Mouse (Mus musculus) ES-Bruce4 (cell line): Measurements from ENCODE around the gene Mknk1. TPM values are rescaled to one million over a fixed set of nuclear protein-coding genes. Genes with fewer than 3 reads are reported as not detected.

Experiments used
- H3K27ac ChIP-seq: 2 replicates; pipeline ENCODE4 v1.5.1; 2012; ENCODE audit warnings: low read length, inconsistent platforms; ENCODE audit not compliant: insufficient read depth
- H3K27me3 ChIP-seq: 2 replicates; pipeline ENCODE4 v1.6.1; 2012; ENCODE audit warnings: mild to moderate bottlenecking, low read length, inconsistent platforms; ENCODE audit not compliant: control insufficient read depth, poor library complexity, insufficient read depth, severe bottlenecking
- H3K36me3 ChIP-seq: 2 replicates; pipeline ENCODE4 v1.6.1; 2012; ENCODE audit warnings: inconsistent platforms, mild to moderate bottlenecking, low read length, moderate library complexity; ENCODE audit not compliant: control insufficient read depth, poor library complexity, insufficient read depth, severe bottlenecking
- H3K4me1 ChIP-seq: one replicate; pipeline ENCODE4 v1.8.1; 2011; ENCODE audit warnings: low read length; ENCODE audit not compliant: control insufficient read depth, insufficient read depth
- H3K4me3 ChIP-seq: 2 replicates; pipeline ENCODE4 v1.5.1; 2011; ENCODE audit warnings: low read depth, mild to moderate bottlenecking, low read length
- H3K9ac ChIP-seq: 2 replicates; pipeline ENCODE4 v1.6.1; 2012; ENCODE audit warnings: low read depth, mild to moderate bottlenecking, inconsistent platforms; ENCODE audit not compliant: poor library complexity, severe bottlenecking
- H3K9me3 ChIP-seq: replicated peaks from 2 replicates; pipeline ENCODE4 v1.6.1; 2012; ENCODE audit warnings: mild to moderate bottlenecking, low read length, inconsistent platforms; ENCODE audit not compliant: control insufficient read depth, poor library complexity, insufficient read depth, severe bottlenecking
- CTCF ChIP-seq: IDR thresholded peaks from one replicate; pipeline ENCODE4 v1.8.1; 2011; ENCODE audit warnings: low read depth, low read length
- EP300 ChIP-seq: IDR thresholded peaks from 2 replicates; pipeline ENCODE4 v1.6.1; 2011; ENCODE audit warnings: low read depth, low read length; ENCODE audit not compliant: insufficient read depth
- POLR2A ChIP-seq: IDR thresholded peaks from one replicate; pipeline ENCODE4 v1.8.1; 2011; ENCODE audit warnings: low read length; ENCODE audit not compliant: insufficient read depth
- polyA plus RNA-seq: library from polyadenylated mRNA; stranded (reverse); fragments of >200 nt; gene quantifications from 2 replicates; pipeline ENCODE4 v1.2.4, GENCODE M21; 2011; ENCODE audit warnings: low read depth; ENCODE audit not compliant: missing spikeins, insufficient read depth, insufficient read length

Mknk1 gene
- polyA plus RNA-seq, 1 experiment, result 22.8 TPM

- Histone ChIP-seq H3K4me3 (no peak within 1 kb of the TSS), H3K9me3 (no peaks in the 10 kb centered on the region), H3K4me1 (no peaks in the 10 kb centered on the region), H3K36me3 (no peaks in the 10 kb centered on the region), H3K27ac (no peak within 1 kb of the TSS), H3K27me3 (no peaks in the 10 kb centered on the region), H3K9ac (no peak within 1 kb of the TSS)
- no peak for TF ChIP-seq CTCF
- TF ChIP-seq POLR2A, result no peak
- TF ChIP-seq EP300, result no peak
Measured at GRCm38 (mm10) chr4:115884022-115884421, 45.0 kb downstream of the Mknk1 start, which contains the start of gene Kncn. Gene Kncn (plus strand): TSS chr4:115884400.

- H3K9me3 ChIP-seq, result no peaks in the 10 kb centered on the region
- H3K4me1 ChIP-seq, result no peaks in the 10 kb centered on the region
- H3K4me3 ChIP-seq, result no peak overlapping the region
- no peak overlapping the region for H3K9ac ChIP-seq
- TF ChIP-seq CTCF (no peak), POLR2A (no peak)
- H3K36me3 ChIP-seq, result no peaks in the 10 kb centered on the region
- no peak overlapping the region for H3K27ac ChIP-seq
- H3K27me3 ChIP-seq, result no peaks in the 10 kb centered on the region
Measured at GRCm38 (mm10) chr4:115885846-115886245, 46.8 kb downstream of the Mknk1 start.

- Histone ChIP-seq H3K27ac (no peak overlapping the region), H3K4me3 (no peak overlapping the region)
- TF ChIP-seq CTCF (no peak), POLR2A (no peak), EP300 (no peak)
Measured at GRCm38 (mm10) chr4:115886875-115887274, 47.9 kb downstream of the Mknk1 start.

GRCm38 (mm10) chr4:115890066-115890465, 51.1 kb downstream of the Mknk1 start:
- Histone ChIP-seq H3K9ac (no peak overlapping the region), H3K27ac (no peak overlapping the region), H3K36me3 (no peaks in the 10 kb centered on the region), H3K9me3 (no peaks in the 10 kb centered on the region), H3K4me3 (peak overlapping the region; percentile 25), H3K4me1 (no peaks in the 10 kb centered on the region), H3K27me3 (no peaks in the 10 kb centered on the region)
- TF ChIP-seq EP300 (no peak), CTCF (no peak)

More at GRCm38 (mm10) chr4:115886875-115887274, 47.9 kb downstream of the Mknk1 start:
- Histone ChIP-seq H3K4me1 (no peaks in the 10 kb centered on the region), H3K27me3 (no peaks in the 10 kb centered on the region), H3K9me3 (no peaks in the 10 kb centered on the region), H3K9ac (no peak overlapping the region), H3K36me3 (no peaks in the 10 kb centered on the region)

- no peaks in the 10 kb centered on the region for H3K4me1 ChIP-seq
- peak within 1 kb of the TSS; percentile 25 for H3K4me3 ChIP-seq
- H3K27ac ChIP-seq, result no peak within 1 kb of the TSS
- no peak for TF ChIP-seq EP300
- H3K27me3 ChIP-seq, result no peaks in the 10 kb centered on the region
- no peaks in the 10 kb centered on the region for H3K9me3 ChIP-seq
- H3K36me3 ChIP-seq, result no peaks in the 10 kb centered on the region
- H3K9ac ChIP-seq, result no peak within 1 kb of the TSS
Measured at GRCm38 (mm10) chr4:115890553-115890952, 51.6 kb downstream of the Mknk1 start, which contains the start of gene 6430628N08Rik. Gene 6430628N08Rik (plus strand): TSS chr4:115890665.

- no peaks in the 10 kb centered on the region for H3K27me3 ChIP-seq
- no peaks in the 10 kb centered on the region for H3K4me1 ChIP-seq
- TF ChIP-seq CTCF, result no peak
- no peak for TF ChIP-seq POLR2A
- no peaks in the 10 kb centered on the region for H3K9me3 ChIP-seq
- no peak overlapping the region for H3K9ac ChIP-seq
- H3K36me3 ChIP-seq, result no peaks in the 10 kb centered on the region
- H3K27ac ChIP-seq, result no peak overlapping the region
- H3K4me3 ChIP-seq, result no peak overlapping the region
Measured at GRCm38 (mm10) chr4:115894281-115894680, 55.3 kb downstream of the Mknk1 start.
